Mouse (Mus musculus) CH12.LX (cell line): ENCODE results near the gene Ino80d. TPM values are rescaled to one million over a fixed set of nuclear protein-coding genes. Genes with fewer than 3 reads are reported as not detected.

Source experiments
- DNase-seq: peaks from one replicate; pipeline ENCODE4 v3.0.0-alpha.2; 2013; ENCODE audit errors: extremely low read depth
- H3K27ac ChIP-seq: 2 replicates; pipeline ENCODE4 v1.5.1; 2012; ENCODE audit warnings: low read depth, mild to moderate bottlenecking, control low read depth, moderate library complexity; ENCODE audit not compliant: insufficient read depth
- H3K27me3 ChIP-seq: replicated peaks from 2 replicates; pipeline ENCODE3; 2012; ENCODE audit warnings: inconsistent platforms
- H3K36me3 ChIP-seq, 2 experiments: replicated peaks in 1 of 2; 2 replicates each; pipeline versions ENCODE3 to v1.6.1; 2012; ENCODE audit warnings: inconsistent platforms in 1 of 2, low read length in 1 of 2, mild to moderate bottlenecking in 1 of 2, mixed read lengths in 1 of 2, moderate library complexity in 1 of 2; ENCODE audit not compliant: control insufficient read depth in 1 of 2, insufficient read depth in 1 of 2
- H3K4me1 ChIP-seq, 2 experiments: 2 replicates each; pipeline ENCODE4 v1.6.1; 2012; ENCODE audit warnings: inconsistent platforms in 1 of 2, moderate library complexity in 1 of 2; ENCODE audit not compliant: insufficient read depth in 2 of 2, control insufficient read depth in 1 of 2
- H3K4me2 ChIP-seq: 2 replicates; pipeline ENCODE4 v1.6.1; 2012; ENCODE audit warnings: low read depth, mild to moderate bottlenecking, control low read depth; ENCODE audit not compliant: poor library complexity, insufficient read depth, severe bottlenecking
- H3K4me3 ChIP-seq, 3 experiments: fragments of 150-350 bp in 1 of 3; sonication (generic) in 1 of 3; replicated peaks in 1 of 3; 2 replicates each; pipeline versions ENCODE3 to v1.5.1; 2011 to 2012; ENCODE audit warnings: low read depth in 2 of 3, low read length in 2 of 3, mild to moderate bottlenecking in 2 of 3, moderate library complexity in 2 of 3, control low read depth in 1 of 3, improper control_type of control experiment in 1 of 3, inconsistent platforms in 1 of 3, mixed read lengths in 1 of 3; ENCODE audit not compliant: poor library complexity in 1 of 3
- H3K79me2 ChIP-seq: replicated peaks from 2 replicates; pipeline ENCODE4 v1.6.1; 2012; ENCODE audit warnings: mild to moderate bottlenecking, moderate library complexity; ENCODE audit not compliant: control insufficient read depth, poor library complexity, insufficient read depth, severe bottlenecking; ENCODE audit errors: extremely low read depth
- H3K9ac ChIP-seq: 2 replicates; pipeline ENCODE4 v1.6.1; 2012; ENCODE audit warnings: low read depth, mild to moderate bottlenecking, control low read depth, moderate library complexity; ENCODE audit not compliant: insufficient read depth
- H3K9me3 ChIP-seq: replicated peaks from 2 replicates; pipeline ENCODE3; 2012; ENCODE audit warnings: low read length, inconsistent platforms, mixed read lengths
- BHLHE40 ChIP-seq: IDR thresholded peaks from 2 replicates; pipeline ENCODE4 v1.6.1; 2011; ENCODE audit warnings: mild to moderate bottlenecking, low read depth, low read length, improper control_type of control experiment
- CHD1 ChIP-seq: IDR thresholded peaks from 2 replicates; pipeline ENCODE4 v1.6.1; 2012; ENCODE audit warnings: low read depth, low read length, improper control_type of control experiment, inconsistent platforms
- CTCF ChIP-seq, 2 experiments: IDR thresholded peaks in 1 of 2; conservative IDR thresholded peaks in 1 of 2; 2 replicates each; pipeline ENCODE4 v1.5.1; 2011 to 2012; ENCODE audit warnings: low read depth in 2 of 2, low read length in 2 of 2, improper control_type of control experiment in 1 of 2, inconsistent platforms in 1 of 2, mild to moderate bottlenecking in 1 of 2, moderate library complexity in 1 of 2
- E2F4 ChIP-seq: IDR thresholded peaks from 2 replicates; pipeline ENCODE4 v1.6.1; 2011; ENCODE audit warnings: low read depth, low read length, improper control_type of control experiment; ENCODE audit not compliant: insufficient replicate concordance
- ELF1 ChIP-seq: IDR thresholded peaks from 2 replicates; pipeline ENCODE4 v1.6.1; 2014; ENCODE audit warnings: low read depth, mild to moderate bottlenecking, inconsistent platforms, low read length, improper control_type of control experiment
- ETS1 ChIP-seq: conservative IDR thresholded peaks from 2 replicates; pipeline ENCODE4 v1.6.1; 2012; ENCODE audit warnings: low read depth, mild to moderate bottlenecking, inconsistent platforms, low read length, improper control_type of control experiment, moderate library complexity
- GABPA ChIP-seq: IDR thresholded peaks from 2 replicates; pipeline ENCODE4 v1.6.1; 2012; ENCODE audit warnings: low read depth, low read length, improper control_type of control experiment, inconsistent platforms; ENCODE audit not compliant: insufficient replicate concordance
- HCFC1 ChIP-seq: IDR thresholded peaks from 2 replicates; pipeline ENCODE4 v1.6.1; 2012; ENCODE audit warnings: low read depth, mild to moderate bottlenecking, inconsistent platforms, low read length, improper control_type of control experiment
- IRF4 ChIP-seq: IDR thresholded peaks from 2 replicates; pipeline ENCODE4 v1.6.1; 2014; ENCODE audit warnings: low read depth, mild to moderate bottlenecking, inconsistent platforms, low read length, improper control_type of control experiment
- MAZ ChIP-seq: IDR thresholded peaks from 2 replicates; pipeline ENCODE4 v1.6.1; 2012; ENCODE audit warnings: low read depth, mild to moderate bottlenecking, inconsistent platforms, low read length, improper control_type of control experiment, moderate library complexity
- MXI1 ChIP-seq: IDR thresholded peaks from 2 replicates; pipeline ENCODE4 v1.6.1; 2011; ENCODE audit warnings: mild to moderate bottlenecking, low read depth, low read length, improper control_type of control experiment
- MYC ChIP-seq: IDR thresholded peaks from 2 replicates; pipeline ENCODE4 v1.6.1; 2011; ENCODE audit warnings: low read depth, mild to moderate bottlenecking, improper control_type of control experiment, low read length
- NELFE ChIP-seq: IDR thresholded peaks from 2 replicates; pipeline ENCODE4 v1.6.1; 2011; ENCODE audit warnings: low read depth, low read length, improper control_type of control experiment
- POLR2A ChIP-seq: IDR thresholded peaks from 2 replicates; pipeline ENCODE4 v1.6.1; 2011; ENCODE audit warnings: low read depth, mild to moderate bottlenecking, improper control_type of control experiment, low read length
- POLR2AphosphoS2 ChIP-seq: IDR thresholded peaks from 2 replicates; pipeline ENCODE4 v1.6.1; 2011; ENCODE audit warnings: low read depth, low read length, improper control_type of control experiment
- SMC3 ChIP-seq: IDR thresholded peaks from 2 replicates; pipeline ENCODE4 v1.6.1; 2011; ENCODE audit warnings: low read depth, low read length, improper control_type of control experiment
- TBP ChIP-seq: conservative IDR thresholded peaks from 2 replicates; pipeline ENCODE4 v1.6.1; 2011; ENCODE audit warnings: low read depth, low read length, improper control_type of control experiment
- UBTF ChIP-seq: IDR thresholded peaks from 2 replicates; pipeline ENCODE4 v1.6.1; 2012; ENCODE audit warnings: low read depth, mild to moderate bottlenecking, inconsistent platforms, low read length, improper control_type of control experiment, moderate library complexity
- USF1 ChIP-seq: IDR thresholded peaks from 2 replicates; pipeline ENCODE4 v1.6.1; 2014; ENCODE audit warnings: low read depth, mild to moderate bottlenecking, inconsistent platforms, low read length, improper control_type of control experiment
- USF2 ChIP-seq: conservative IDR thresholded peaks from 2 replicates; pipeline ENCODE4 v1.6.1; 2011; ENCODE audit warnings: low read depth, low read length, improper control_type of control experiment
- ZC3H11A ChIP-seq: IDR thresholded peaks from 2 replicates; pipeline ENCODE4 v1.6.1; 2012; ENCODE audit warnings: low read depth, mild to moderate bottlenecking, inconsistent platforms, low read length, improper control_type of control experiment
- ZKSCAN1 ChIP-seq: IDR thresholded peaks from 2 replicates; pipeline ENCODE4 v1.6.1; 2012; ENCODE audit warnings: low read depth, inconsistent platforms, low read length, improper control_type of control experiment, borderline replicate concordance
- ZNF384 ChIP-seq: IDR thresholded peaks from 2 replicates; pipeline ENCODE4 v1.6.1; 2012; ENCODE audit warnings: low read depth, low read length, improper control_type of control experiment, inconsistent platforms
- dilution Hi-C: fragments of 300-500 bp; cut with MboI; formaldehyde crosslinking; loops from 2 replicates; pipeline ENCODE4 v1.14.3; 2020; ENCODE audit warnings: low sequenced_read_pairs; ENCODE audit not compliant: extremely low pct_unique_long_range_greater_than_20kb, extremely low pct_ligation_motif_present
- in situ Hi-C: fragments of 300-500 bp; cut with MboI; formaldehyde crosslinking; loops from 3 replicates; pipeline ENCODE4 v1.14.3; 2019; ENCODE audit warnings: low sequenced_read_pairs, low pct_ligation_motif_present, low pct_unique_long_range_greater_than_20kb, mixed read lengths
- polyA plus RNA-seq: library from polyadenylated mRNA; unstranded; fragments of >175 nt; gene quantifications from 2 replicates; pipeline ENCODE4 v1.2.1, GENCODE M21; 2012; ENCODE audit warnings: low read depth; ENCODE audit not compliant: insufficient read length
- total RNA-seq, 2 experiments: library from RNA; depleted of rRNA; stranded (reverse); fragments of 300-350 nt in 1 of 2; fragments of >200 nt in 1 of 2; gene quantifications; 2 replicates each; pipeline ENCODE4 v1.2.3; 2012 to 2014

The Ino80d gene
- total and polyA plus RNA-seq, 3 experiments = 4.5 to 5.8 (median 4.6) TPM

DNA sequence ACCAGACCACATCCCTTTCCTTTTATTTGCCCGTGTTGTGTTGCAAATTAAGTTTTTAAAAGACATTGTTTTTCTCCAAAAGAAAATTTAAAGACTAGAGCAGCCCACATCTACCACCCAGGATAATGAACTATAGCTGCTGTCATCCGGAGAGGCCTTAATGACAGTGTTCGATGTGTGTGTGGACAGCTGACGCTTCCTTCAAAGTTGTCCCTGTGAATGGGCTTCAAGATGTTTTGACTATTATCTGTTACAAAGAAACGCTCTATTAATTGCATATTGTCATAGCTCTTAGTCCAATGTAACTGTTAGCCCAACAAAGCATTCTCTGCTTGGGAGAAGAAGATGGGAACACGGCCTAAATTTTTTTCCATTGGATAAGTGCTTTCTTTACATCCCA is 200.0 kb downstream of the Ino80d start:
- Histone ChIP-seq H3K27ac (no peak overlapping the region), H3K9ac (no peak overlapping the region), H3K36me3 (no peaks in the 10 kb centered on the region), H3K4me3 (no peak overlapping the region), H3K79me2 (no peaks in the 10 kb centered on the region), H3K4me2 (no peak overlapping the region), H3K4me1 (no peaks in the 10 kb centered on the region), H3K27me3 (no peaks in the 10 kb centered on the region), H3K9me3 (no peaks in the 10 kb centered on the region)
- no peak for DNase-seq
- dilution Hi-C loops = no loop called here
- TF ChIP-seq MYC (no peak), MAZ (no peak), ELF1 (no peak), HCFC1 (no peak), ZKSCAN1 (no peak), ZNF384 (no peak), GABPA (no peak), USF1 (no peak), POLR2AphosphoS2 (no peak), NELFE (no peak)
- in situ Hi-C loops = no loop called here

GRCm38 (mm10) chr1:62911426-62911825 is 203.0 kb downstream of the Ino80d start:
- Histone ChIP-seq H3K4me3 (no peak overlapping the region), H3K4me2 (no peak overlapping the region), H3K27me3 (no peaks in the 10 kb centered on the region), H3K27ac (no peak overlapping the region), H3K9ac (no peak overlapping the region), H3K9me3 (no peaks in the 10 kb centered on the region), H3K4me1 (peaks cover 4 to 8% of the 10 kb centered on the region in 2 experiments; a peak in 1 of 4 replicates), H3K36me3 (no peaks in the 10 kb centered on the region), H3K79me2 (no peaks in the 10 kb centered on the region)
- dilution Hi-C loops = no loop called here
- no peak for DNase-seq
- TF ChIP-seq POLR2A (no peak), MXI1 (no peak), UBTF (no peak), ZC3H11A (no peak), ETS1 (no peak), IRF4 (no peak), USF1 (no peak), CHD1 (no peak), SMC3 (no peak), POLR2AphosphoS2 (no peak), BHLHE40 (no peak), NELFE (no peak), ZKSCAN1 (no peak), MYC (no peak), USF2 (no peak), CTCF (conservative IDR thresholded peaks at IDR 0.05 in 1 of 2, IDR thresholded peaks at IDR 0.05 in 1 of 2; ENCODE audit: low read depth in 2 of 2, low read length in 2 of 2) (no peak), TBP (no peak), E2F4 (no peak)
- in situ Hi-C loops = no loop called here
